Mouse (Mus musculus) forebrain, embryonic 15.5 days (tissue): ENCODE results near the gene Snx32. TPM values are rescaled to one million over a fixed set of nuclear protein-coding genes. Genes with fewer than 3 reads are reported as not detected.
A peak's percentile ranks its signal among the peaks of the same experiment; 100 is the strongest.
"Not testable (repeated sequence)": the region's sequence is repeated elsewhere in the genome, so short reads cannot be mapped to it uniquely, and the experiment has no call there.

Experiments used
- ATAC-seq: fragments of 200-750 bp; cut with Nextera tagmentation; replicated peaks from 2 replicates; pipeline ENCODE4 v1.8.0; 2017; ENCODE audit warnings: mild to moderate bottlenecking, moderate TSS enrichment, moderate library complexity
- H3K27ac ChIP-seq: fragments of 300-500 bp; sonication (generic); replicated peaks from 2 replicates; pipeline ENCODE4 v1.5.1; 2015; ENCODE audit warnings: mild to moderate bottlenecking, inconsistent platforms
- H3K27me3 ChIP-seq: fragments of 300-500 bp; sonication (generic); 2 replicates; pipeline ENCODE4 v1.6.1; 2015; ENCODE audit warnings: inconsistent platforms
- H3K36me3 ChIP-seq: fragments of 300-500 bp; sonication (generic); 2 replicates; pipeline ENCODE4 v1.6.1; 2015; ENCODE audit warnings: mild to moderate bottlenecking, inconsistent platforms
- H3K4me1 ChIP-seq: fragments of 300-500 bp; sonication (generic); 2 replicates; pipeline ENCODE4 v1.6.1; 2015; ENCODE audit warnings: inconsistent platforms
- H3K4me2 ChIP-seq: fragments of 300-500 bp; sonication (generic); replicated peaks from 2 replicates; pipeline ENCODE4 v1.6.1; 2015; ENCODE audit warnings: mild to moderate bottlenecking, inconsistent platforms
- H3K4me3 ChIP-seq: fragments of 300-500 bp; sonication (generic); 2 replicates; pipeline ENCODE4 v1.5.1; 2015; ENCODE audit warnings: mild to moderate bottlenecking, inconsistent platforms
- H3K9ac ChIP-seq: fragments of 300-500 bp; sonication (generic); replicated peaks from 2 replicates; pipeline ENCODE4 v1.6.1; 2015; ENCODE audit warnings: mild to moderate bottlenecking, inconsistent platforms
- H3K9me3 ChIP-seq: fragments of 300-500 bp; sonication (generic); 2 replicates; pipeline ENCODE4 v1.6.1; 2016; ENCODE audit warnings: inconsistent platforms
- whole genome bisulfite sequencing: fragments of 180-500 bp; shearing (Covaris S2); methylation state at CpG from one replicate; pipeline ENCODE4 v1.1.7; 2015; ENCODE audit warnings: mixed read lengths; 5-methylcytosine and 5-hydroxymethylcytosine counted together
- polyA plus RNA-seq: library from polyadenylated mRNA; unstranded; fragments of >200 nt; fragmentation: Nextera tagmentation; extraction: Ambion mirVana; gene quantifications from 2 replicates; pipeline ENCODE4 v1.2.1, GENCODE M21; 2015

Snx32 gene
- polyA plus RNA-seq, 1 experiment from 2014 or later, result 72.8 TPM

DNA sequence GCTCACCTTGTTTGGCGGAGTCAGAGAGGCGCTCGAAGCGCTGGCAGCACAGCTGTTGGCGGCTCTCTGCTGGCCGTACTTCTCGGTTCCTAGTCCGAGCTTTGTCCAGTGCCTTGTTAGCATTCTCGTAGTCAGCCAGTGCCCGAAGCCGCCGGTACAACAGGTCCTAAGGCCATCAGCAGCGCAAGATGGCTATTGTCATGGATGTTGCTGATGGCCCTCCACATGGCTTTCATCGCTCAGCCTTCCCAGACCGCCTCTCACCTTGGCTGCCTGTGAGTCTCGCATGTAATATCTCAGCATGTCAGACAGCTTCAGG lies 14.3 kb downstream of the Snx32 start:
- no peak for ATAC-seq
- H3K4me3 ChIP-seq, result no peak overlapping the region
- no peaks in the 10 kb centered on the region for H3K9me3 ChIP-seq
- no peak overlapping the region for H3K4me2 ChIP-seq
- H3K9ac ChIP-seq, result no peak overlapping the region
- H3K27me3 ChIP-seq, result no peaks in the 10 kb centered on the region
- H3K4me1 ChIP-seq, result peaks cover 19% of the 10 kb centered on the region
- H3K27ac ChIP-seq, result no peak overlapping the region
- WGBS, result 87% methylated on average over 16 of the region's 16 CpGs
- H3K36me3 ChIP-seq, result peaks cover 57% of the 10 kb centered on the region

DNA sequence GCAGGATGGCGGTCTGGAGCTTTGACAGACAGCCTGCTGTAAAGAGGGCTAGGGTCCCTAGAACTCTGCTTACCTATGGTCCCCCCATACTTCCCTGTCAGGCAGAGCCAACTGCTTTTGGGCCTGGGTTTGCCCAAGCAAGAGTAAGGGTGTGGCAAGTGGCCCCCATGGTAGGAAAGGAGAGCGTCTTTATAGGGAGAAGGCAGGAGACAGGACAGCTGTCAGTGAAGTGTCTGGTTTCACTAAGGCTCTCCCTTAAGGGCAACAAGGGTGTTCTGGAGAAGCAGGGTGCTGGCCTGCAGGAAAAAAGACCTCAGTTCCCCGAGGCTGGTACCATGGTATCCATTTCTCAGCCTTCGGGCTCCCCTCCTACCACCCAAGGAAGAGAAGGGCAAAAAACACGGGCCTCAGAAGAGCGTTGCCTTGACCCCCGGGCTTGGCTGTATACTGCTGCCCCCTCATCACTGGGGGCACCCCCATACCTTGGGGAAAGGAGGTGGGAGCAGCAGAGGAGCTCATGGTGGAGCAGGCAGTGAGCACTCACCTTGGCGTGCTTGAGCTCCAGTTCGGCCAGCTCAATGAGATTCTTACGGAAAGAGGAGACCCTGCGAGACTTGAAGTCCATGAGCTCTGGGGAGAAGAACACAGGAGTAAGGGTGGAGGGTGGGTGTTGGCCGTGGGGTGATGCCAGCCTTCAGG lies 14.8 kb downstream of the Snx32 start:
- H3K27me3 ChIP-seq, result no peaks in the 10 kb centered on the region
- WGBS, result 81% methylated on average over 12 of the region's 12 CpGs
- no peak overlapping the region for H3K27ac ChIP-seq
- no peak overlapping the region for H3K4me2 ChIP-seq
- no peak for ATAC-seq
- H3K4me1 ChIP-seq, result peaks cover 19% of the 10 kb centered on the region
- H3K4me3 ChIP-seq, result no peak overlapping the region
- no peaks in the 10 kb centered on the region for H3K9me3 ChIP-seq
- peaks cover 57% of the 10 kb centered on the region for H3K36me3 ChIP-seq
- no peak overlapping the region for H3K9ac ChIP-seq

DNA sequence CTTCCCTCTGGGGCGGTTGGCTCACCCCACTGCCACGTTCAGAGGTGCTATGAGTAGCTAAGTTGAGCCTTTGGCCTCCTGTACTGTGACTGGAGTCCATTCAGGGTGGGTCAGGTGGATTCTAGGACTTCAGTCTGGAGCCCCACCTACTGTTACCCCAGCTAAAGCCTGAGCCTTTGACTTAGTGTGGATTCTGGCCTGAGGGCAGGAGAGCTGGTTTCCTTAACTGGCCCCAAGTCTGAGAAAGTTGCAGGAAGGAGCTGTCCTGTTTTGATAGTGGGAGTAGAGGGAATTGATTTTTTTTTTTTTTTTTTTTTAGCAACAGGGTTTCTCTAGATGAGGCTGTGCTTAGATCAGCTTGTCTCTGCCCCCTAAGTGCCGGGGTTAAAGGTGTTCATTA lies 16.0 kb downstream of the Snx32 start:
- Histone ChIP-seq H3K9me3 (no peaks in the 10 kb centered on the region), H3K36me3 (peaks cover 57% of the 10 kb centered on the region), H3K4me2 (no peak overlapping the region), H3K4me1 (peaks cover 27% of the 10 kb centered on the region), H3K9ac (no peak overlapping the region), H3K4me3 (no peak overlapping the region), H3K27ac (no peak overlapping the region), H3K27me3 (no peaks in the 10 kb centered on the region)
- ATAC-seq, result no peak
- 87% methylated on average over 3 of the region's 3 CpGs for WGBS

DNA sequence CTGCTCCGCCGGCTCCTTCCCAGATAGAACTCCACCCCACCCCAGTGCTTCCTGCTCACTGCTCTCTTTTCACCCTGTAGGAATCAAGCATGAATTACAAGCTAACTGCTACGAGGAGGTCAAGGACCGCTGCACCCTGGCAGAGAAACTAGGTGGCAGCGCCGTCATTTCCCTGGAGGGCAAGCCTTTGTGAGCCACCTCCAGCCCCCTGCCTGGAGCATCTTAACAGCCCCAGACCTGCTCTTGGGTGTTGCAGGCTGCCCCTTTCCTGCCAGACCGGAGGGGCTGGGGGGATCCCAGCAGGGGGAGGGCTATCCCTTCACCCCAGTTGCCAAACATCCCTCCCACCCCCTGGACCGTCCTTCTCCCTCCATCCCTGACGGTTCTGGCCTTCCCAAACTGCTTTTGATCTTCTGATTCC lies 17.0 kb downstream of the Snx32 start:
- H3K4me2 ChIP-seq, ATAC-seq, H3K4me3 ChIP-seq, H3K9me3 ChIP-seq, H3K27ac ChIP-seq, H3K27me3 ChIP-seq, H3K9ac ChIP-seq: not testable (repeated sequence)
- peaks cover 37% of the 10 kb centered on the region for H3K4me1 ChIP-seq
- 74% methylated on average over 9 of the region's 9 CpGs for WGBS
- H3K36me3 ChIP-seq, result peaks cover 57% of the 10 kb centered on the region

DNA sequence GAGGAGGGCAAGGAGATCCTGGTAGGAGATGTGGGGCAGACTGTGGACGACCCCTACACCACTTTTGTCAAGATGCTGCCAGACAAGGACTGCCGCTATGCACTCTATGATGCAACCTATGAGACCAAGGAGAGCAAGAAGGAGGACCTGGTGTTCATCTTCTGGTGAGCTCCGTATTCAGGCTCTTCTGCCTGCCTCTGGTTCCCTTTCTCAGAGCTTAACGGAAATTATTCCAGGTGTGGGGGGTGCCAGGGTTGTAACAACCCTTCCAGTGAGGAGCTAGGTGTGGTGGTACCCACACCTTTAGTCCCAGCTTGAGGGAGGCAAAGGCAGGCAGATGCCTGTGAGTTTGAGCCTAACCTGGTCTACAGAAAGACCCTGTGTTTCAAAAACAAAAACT lies 17.7 kb downstream of the Snx32 start:
- ATAC-seq, result no peak
- WGBS, result 88% methylated on average over 4 of the region's 4 CpGs
- no peak overlapping the region for H3K27ac ChIP-seq
- H3K4me2 ChIP-seq, result no peak overlapping the region
- H3K4me3 ChIP-seq, result no peak overlapping the region
- H3K9ac ChIP-seq, result no peak overlapping the region
- H3K36me3 ChIP-seq, result peaks cover 53% of the 10 kb centered on the region
- no peaks in the 10 kb centered on the region for H3K9me3 ChIP-seq
- no peaks in the 10 kb centered on the region for H3K27me3 ChIP-seq
- H3K4me1 ChIP-seq, result peaks cover 40% of the 10 kb centered on the region

DNA sequence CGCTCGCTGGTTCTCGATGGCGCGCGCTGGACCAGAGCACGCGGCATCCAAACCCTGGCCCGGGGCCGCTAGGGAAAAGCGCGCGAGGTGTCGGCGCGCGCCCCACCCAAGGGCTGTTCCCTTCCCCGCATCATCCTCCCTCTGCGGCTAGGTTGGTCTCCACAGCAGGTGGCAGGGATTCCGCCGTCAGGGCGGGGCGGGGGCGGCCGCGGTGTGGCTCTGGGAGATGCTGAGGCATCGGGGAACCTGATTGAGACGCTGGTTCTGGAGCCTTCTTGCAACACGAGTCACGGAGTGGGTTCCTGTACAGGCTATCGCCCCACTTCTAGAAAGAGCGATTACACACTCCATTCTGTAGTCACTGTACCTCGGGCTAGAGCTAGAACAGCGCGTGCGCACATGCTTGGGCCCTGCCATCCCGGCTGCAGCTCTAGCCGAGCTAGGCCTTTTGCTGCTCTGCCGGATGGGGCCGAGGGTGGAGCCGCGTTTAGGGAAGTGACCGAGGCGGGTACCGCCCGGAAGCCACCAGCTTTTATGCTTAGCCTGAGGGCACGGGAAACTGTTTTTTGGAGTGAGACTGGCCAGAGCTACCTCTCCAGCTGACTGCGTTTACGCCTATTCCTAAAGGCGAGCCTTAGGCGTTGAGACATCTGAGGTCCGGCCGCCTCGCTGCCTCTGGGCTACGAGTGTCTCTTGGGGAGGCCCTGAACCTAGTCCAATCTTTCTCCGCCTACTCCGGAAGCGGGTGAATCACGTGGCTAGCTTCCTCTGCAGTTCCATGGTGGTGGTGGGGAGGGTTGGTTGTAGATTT lies 19.2 kb downstream of the Snx32 start:
- Histone ChIP-seq H3K27ac (peak overlapping the region; percentile 99), H3K9ac (peak overlapping the region; percentile 99), H3K4me2 (peak overlapping the region; percentile 88), H3K4me3 (peak overlapping the region; percentile 100), H3K36me3 (peaks cover 37% of the 10 kb centered on the region), H3K27me3 (no peaks in the 10 kb centered on the region), H3K9me3 (no peaks in the 10 kb centered on the region), H3K4me1 (peaks cover 50% of the 10 kb centered on the region)
- ATAC-seq, result peak; percentile 23
- 0% methylated on average over 59 of the region's 59 CpGs for WGBS

DNA sequence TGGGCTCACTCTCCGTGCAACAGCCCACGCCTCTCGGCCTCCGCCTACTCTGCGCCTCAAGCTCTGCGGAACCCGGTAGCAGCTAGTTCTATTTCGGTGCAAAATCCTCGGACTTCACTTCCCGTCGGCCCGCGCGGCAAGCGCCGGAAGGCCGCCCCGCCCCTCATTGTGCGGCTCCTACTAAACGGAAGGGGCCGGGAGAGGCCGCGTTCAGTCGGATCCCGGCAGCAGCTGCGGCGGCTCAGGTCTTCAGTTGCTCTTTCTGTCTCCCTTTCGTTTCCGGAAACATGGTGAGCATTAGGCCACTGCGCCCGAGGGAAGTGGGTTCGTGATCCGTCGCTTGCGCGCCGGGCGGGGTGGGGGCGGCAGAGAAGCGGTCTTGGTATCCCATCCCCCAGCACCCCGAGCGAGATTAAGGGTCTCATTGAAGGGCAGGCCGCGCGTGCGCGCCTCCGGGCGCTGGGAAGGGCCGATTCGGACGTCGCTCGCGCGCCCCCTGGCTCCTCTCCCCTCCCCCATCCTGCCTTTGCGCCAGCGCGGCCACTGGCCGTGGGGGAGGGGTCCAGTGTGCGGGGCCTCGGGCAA lies 19.9 kb downstream of the Snx32 start, which contains the start of gene Cfl1:
Cfl1 (plus strand) TSS at position 143 of the 585 bp plus-strand sequence.
- peak within 1 kb of the TSS; percentile 99 for H3K27ac ChIP-seq
- H3K4me2 ChIP-seq, result peak within 1 kb of the TSS; percentile 88
- H3K9me3 ChIP-seq, result no peaks in the 10 kb centered on the region
- no peaks in the 10 kb centered on the region for H3K27me3 ChIP-seq
- peaks cover 50% of the 10 kb centered on the region for H3K4me1 ChIP-seq
- H3K4me3 ChIP-seq, result peak within 1 kb of the TSS; percentile 100
- peak within 1 kb of the TSS; percentile 99 for H3K9ac ChIP-seq
- peak; percentile 71 for ATAC-seq
- H3K36me3 ChIP-seq, result peaks cover 32% of the 10 kb centered on the region
- WGBS, result under 1% methylated on average over 60 of the region's 62 CpGs

DNA sequence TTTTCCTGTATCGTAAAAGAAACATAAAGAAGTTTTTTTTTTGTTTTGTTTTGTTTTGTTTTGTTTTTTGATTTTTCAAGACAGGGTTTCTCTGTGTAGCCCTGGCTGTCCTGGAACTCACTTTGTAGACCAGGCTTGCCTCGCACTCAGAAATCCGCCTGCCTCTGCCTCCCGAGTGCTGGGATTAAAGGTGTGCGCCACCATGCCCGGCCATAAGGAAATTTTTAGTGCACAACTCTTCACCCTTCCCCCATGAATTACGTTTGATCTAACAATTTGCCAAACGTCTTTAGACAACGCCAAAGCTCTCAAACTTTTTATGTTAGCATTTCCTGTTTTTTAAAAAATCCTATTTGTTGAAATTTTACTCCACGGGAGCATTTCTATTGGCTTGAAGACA lies 20.6 kb downstream of the Snx32 start:
- peaks cover 50% of the 10 kb centered on the region for H3K4me1 ChIP-seq

DNA sequence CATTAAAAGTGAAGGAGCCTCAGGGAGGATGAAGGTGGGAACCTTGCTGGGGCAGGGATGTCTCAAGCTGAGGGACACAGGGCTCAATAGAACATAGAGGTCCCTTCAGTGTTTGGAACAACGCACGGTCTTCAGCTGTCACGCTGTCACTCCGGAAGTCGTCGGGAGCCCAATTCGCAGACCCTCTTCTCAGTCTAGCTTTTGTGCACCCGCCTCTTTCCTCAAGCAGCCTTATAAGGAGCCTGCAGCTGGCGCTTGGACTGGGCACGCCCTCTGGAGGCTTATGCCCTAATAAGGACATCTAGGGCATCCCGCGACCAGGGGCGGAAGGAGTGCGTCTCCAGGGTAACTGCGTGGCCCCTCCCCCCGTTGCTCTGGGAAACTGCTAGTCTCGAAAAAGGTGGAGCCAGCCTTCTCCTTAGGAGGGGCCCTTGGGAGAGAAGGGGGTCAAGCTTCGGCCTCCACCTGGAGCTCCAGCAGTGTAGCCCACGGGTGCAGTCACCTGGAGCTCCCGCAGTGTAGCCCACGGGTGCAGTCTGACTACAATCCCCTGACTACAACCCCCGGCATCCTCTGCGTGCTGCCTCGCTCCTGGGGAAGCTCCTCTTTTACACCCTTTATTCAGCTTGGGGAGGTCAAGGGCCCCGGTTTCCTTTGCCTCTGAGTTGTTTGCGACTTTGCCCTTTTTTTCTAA lies 21.3 kb downstream of the Snx32 start:
- Histone ChIP-seq H3K4me1 (peaks cover 50% of the 10 kb centered on the region), H3K9me3 (no peaks in the 10 kb centered on the region), H3K27ac (peak overlapping the region; percentile 99), H3K9ac (peak overlapping the region; percentile 47), H3K36me3 (peaks cover 32% of the 10 kb centered on the region), H3K4me3 (peak overlapping the region; percentile 61), H3K4me2 (peak overlapping the region; percentile 88), H3K27me3 (no peaks in the 10 kb centered on the region)
- ATAC-seq, result peak; percentile 77
- WGBS, result under 1% methylated on average over 26 of the region's 26 CpGs

More for the DNA sequence above, 20.6 kb downstream of the Snx32 start:
- not testable (repeated sequence) for H3K9me3 ChIP-seq, ATAC-seq, H3K27me3 ChIP-seq, H3K9ac ChIP-seq
- Histone ChIP-seq H3K4me3 (peak overlapping the region; percentile 100), H3K36me3 (peaks cover 34% of the 10 kb centered on the region), H3K27ac (peak overlapping the region; percentile 99), H3K4me2 (peak overlapping the region; percentile 88)
- 50% methylated on average over 10 of the region's 10 CpGs for WGBS

DNA sequence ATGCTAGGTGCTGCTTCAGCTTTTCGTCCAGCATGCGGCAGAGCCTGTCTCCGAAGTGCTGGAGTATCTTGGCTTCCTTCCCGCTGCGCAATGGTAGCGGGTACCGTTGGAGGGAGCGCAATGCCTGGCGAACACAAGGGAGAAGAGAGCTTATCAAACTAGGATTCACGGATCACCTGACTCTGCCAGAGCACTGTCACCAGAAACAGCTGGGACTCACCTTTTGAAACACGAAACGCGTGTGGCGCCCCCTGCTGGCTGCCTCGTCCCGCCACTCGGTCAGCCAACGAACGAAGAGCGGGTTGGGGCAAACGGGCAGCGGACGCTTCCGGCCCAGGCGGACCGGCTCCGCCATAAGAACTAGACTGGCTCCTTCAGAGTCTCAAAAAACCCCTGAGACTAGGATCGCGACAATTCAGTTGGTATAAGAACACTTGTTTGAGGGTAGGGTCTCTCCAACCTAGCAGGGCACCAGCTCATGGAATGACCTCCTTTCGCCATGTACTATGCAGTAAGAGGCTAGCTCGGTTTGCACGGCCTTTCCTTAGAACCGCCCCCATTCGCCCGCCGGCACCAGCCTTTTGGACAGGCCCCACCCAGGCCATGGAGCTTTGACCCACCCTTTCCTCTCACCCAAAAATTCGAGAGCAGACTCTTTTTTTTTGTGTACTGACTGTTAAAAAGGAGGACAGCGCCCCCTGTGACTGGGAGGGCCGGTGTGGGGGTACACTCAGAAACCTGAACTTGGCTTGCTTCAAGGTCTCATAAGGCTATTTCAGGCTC lies 22.4 kb downstream of the Snx32 start, which contains the start of gene Mus81:
Mus81 (minus strand) TSS at position 635 of the 783 bp plus-strand sequence.
- H3K4me1 ChIP-seq, result peaks cover 46% of the 10 kb centered on the region
- peak within 1 kb of the TSS; percentile 67 for H3K9ac ChIP-seq
- WGBS, result under 1% methylated on average over 39 of the region's 39 CpGs
- peak; percentile 49 for ATAC-seq
- no peaks in the 10 kb centered on the region for H3K27me3 ChIP-seq
- peaks cover 32% of the 10 kb centered on the region for H3K36me3 ChIP-seq
- H3K27ac ChIP-seq, result peak within 1 kb of the TSS; percentile 99
- peak within 1 kb of the TSS; percentile 61 for H3K4me3 ChIP-seq
- no peaks in the 10 kb centered on the region for H3K9me3 ChIP-seq
- H3K4me2 ChIP-seq, result peak within 1 kb of the TSS; percentile 88

DNA sequence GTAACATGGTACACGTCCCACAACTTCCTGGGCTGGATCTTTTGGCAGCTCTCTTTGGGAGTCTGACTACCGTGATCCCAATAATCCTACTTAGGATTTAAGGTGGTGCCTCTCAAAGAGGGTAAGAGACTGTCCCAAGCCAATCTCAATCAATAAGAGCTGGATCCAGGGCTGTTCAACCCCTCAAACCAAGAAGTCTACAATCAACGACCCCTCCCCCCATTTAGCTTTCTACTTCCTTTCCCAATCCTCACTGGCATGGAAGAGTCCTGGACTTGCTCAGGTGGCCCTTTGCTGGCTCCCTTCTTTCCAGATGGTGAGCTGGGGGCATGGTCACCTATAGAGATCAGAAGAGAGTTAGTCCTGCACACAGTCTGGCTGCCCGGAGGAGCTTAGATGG lies 23.6 kb downstream of the Snx32 start:
- WGBS, result 91% methylated on average over 4 of the region's 4 CpGs
- Histone ChIP-seq H3K4me1 (peaks cover 34% of the 10 kb centered on the region), H3K27me3 (no peaks in the 10 kb centered on the region), H3K4me2 (no peak overlapping the region), H3K4me3 (peak overlapping the region; percentile 61), H3K36me3 (peaks cover 36% of the 10 kb centered on the region), H3K27ac (no peak overlapping the region), H3K9ac (no peak overlapping the region), H3K9me3 (no peaks in the 10 kb centered on the region)
- no peak for ATAC-seq
